Mouse (Mus musculus): ENCODE data around the gene Mrps36.
"Not testable (repeated sequence)": the region's sequence is repeated elsewhere in the genome, so short reads cannot be mapped to it uniquely, and the experiment has no call there.

The Mrps36 gene

DNA sequence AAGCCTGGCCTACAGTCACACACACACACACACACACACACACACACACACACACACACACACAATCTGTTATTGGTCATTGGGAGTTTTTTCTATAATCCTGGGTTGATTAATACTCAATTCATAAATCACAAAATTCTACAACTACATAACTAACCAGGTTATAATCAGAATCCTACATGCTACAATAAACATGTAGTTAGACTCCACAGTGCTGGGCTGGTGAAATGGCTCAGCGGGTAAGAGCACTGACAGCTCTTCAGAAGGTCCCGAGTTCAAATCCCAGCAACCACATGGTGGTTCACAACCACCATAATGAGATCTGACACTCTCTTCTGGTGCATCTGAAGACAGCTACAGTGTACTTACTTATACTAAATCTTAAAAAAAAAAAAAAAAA lies 11.7 kb downstream of the Mrps36 start:
- DNase-seq (ENCODE audit: low read depth) = no peak

DNA sequence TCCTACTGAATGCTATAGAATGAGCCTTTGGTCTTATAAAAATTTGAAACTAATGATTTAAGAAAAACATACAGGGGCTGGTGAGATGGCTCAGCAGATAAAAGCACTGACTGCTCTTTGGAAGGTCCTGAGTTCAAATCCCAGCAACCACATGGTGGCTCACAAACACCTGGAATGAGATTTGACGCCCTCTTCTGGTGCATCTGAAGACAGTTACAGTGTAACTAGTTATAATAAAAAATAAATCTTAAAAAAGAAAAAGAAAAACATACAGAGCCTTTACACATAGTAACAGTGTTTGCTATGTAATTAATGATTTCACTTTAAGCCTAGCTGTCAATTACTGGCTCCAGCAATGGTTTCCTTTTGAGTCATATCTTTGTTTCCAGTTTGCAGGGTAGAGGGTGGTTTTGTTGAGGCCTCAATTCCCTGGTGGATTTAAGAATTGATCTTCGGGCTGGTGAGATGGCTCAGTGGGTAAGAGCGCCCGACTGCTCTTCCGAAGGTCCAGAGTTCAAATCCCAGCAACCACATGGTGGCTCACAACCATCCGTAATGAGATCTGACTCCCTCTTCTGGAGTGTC lies 12.9 kb downstream of the Mrps36 start:
- not testable (repeated sequence) for DNase-seq (ENCODE audit: low read depth)

DNA sequence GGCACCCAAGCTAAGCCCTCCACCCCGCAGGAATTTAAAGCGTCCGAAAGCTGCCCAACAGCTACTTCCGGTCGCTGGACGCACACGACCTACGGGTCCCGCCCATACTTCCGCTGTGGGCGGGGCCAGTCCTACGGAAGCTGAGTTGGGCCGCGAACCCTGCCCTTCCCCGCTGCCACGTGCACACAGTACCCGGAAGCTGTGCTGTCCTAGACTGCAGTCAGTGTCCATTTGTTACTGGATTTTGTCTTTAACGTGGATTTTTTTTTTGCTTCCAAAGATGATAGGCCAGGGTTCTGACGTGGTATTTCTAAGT lies 13.6 kb downstream of the Mrps36 start, which contains the start of gene Cdk7:
TSS of gene Cdk7 (minus strand) at position 79 of the 316 bp plus-strand sequence.
- peak; percentile 98 for DNase-seq (ENCODE audit: low read depth)

DNA sequence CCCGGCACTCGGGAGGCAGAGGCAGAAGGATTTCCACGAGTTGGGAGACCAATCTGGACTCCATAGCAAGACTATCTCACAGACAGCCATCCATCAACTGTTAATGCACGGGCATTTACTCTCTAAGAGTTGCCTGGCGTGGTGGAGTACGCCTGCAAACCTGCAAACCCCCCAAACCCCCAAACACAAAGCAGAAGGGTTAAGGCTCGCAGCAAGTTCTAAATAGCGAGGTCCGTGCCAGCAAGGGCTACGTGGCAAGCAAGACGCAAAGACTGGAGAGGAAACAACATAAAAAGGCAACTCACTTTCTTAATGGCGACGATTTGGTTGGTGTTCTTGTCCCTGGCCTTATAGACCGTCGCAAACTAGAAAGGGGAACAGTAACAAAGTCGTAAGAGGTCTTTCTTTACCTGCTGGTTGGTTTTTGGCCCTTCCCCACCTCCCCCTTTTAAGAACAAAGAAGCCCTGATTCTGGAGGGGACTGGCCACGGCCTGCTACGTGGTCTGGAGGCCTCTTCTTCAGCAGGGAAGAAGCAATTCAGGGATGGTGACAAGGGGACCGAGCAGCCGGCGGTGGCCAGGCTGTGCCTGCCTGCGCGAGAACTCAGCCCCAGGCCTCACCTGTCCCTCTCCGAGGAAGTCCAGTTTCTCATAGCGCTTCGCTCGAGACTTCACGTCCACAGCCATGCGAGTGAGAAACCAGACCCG lies 14.2 kb downstream of the Mrps36 start:
- DNase-seq (ENCODE audit: low read depth) = no peak

DNA sequence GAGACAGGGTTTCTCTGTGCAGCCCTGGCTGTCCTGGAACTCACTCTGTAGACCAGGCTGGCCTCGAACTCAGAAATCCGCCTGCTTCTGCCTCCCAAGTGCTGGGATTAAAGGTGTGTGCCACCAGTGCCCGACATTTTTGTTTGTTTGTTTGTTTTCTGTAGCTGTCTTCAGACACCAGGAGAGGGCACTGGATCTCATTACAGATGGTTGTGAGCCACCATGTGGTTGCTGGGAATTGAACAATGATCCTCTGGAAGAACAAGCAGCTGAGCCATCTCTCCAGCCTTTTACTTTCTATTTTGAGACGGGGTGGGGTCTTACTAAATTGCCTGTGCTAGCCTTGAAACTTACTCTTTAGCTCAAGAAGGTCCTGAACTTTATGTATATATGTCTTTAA lies 15.9 kb downstream of the Mrps36 start:
- DNase-seq (ENCODE audit: low read depth) = not testable (repeated sequence)

DNA sequence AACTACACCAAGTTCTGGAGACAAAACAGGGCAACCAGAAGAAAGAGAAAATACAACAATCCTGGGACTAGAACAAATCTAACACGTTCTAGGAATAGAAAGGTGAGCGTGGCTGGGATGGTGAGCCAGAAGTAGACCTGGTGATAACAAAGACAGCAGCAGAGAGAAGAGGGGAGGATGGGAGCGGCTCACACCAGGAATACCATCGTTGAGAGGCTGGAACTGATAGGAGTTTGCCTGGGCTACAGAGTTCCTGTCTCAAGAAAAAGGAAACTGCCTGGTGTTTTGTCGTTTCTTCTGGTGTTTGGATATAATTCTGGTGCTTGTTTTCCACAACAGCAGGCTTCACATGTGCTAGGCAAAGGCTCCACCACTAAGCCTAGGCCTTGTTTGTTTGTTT lies 16.4 kb downstream of the Mrps36 start:
- no peak for DNase-seq (ENCODE audit: low read depth)

DNA sequence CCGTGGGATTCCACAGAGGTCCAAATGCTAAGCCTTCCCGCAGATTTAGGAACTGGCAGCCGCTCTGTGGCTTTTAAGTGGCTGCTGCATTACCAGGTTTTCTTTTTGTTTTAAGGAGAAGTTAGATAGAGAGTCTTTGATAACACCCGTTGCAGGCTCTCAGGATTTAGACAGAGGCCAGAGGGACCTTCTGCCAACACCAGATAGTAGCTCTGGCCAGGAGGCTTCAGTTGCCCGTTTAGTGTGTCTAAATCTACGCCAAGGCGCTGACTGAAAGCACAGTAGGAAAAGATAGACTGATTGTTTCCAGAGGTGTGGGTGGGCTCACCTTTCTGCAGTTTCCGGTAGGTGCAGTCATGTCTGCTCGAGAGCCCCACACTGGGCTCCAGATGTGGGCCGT lies 19.3 kb downstream of the Mrps36 start:
- no peak for DNase-seq (ENCODE audit: low read depth)

DNA sequence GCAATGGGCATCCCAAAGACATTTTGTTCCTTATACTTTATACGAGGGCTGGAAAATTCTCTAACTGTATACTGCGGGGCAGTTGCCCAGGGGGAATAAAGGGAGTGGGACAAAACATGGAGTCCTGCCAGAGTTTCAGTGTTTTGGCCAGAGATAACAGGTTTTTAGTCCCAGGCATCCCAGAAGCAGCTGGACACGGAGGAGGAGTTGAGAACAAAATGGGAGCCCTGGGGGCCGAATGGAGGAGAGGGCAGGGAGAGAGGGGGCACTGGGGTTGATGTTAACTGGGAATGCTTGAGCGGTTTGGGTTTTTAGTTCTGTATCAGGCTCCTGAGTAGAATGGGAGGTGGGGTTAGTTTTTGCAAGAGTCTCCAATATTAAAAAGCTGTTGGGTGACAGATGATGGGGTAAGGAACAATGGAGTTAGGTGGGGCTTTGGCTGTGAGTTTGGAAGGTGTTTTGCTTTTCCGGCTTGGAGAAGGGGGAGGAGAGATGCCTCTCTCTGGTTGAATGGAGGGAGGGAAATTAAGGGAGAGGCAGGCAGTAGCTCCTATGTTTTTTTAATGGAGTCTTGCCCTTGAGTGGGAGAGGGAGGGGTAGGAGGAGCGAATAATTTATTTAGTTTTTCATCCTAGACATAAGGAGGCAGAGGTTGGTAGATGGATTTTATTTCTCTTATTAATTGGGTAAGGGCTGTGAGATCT lies 20.3 kb downstream of the Mrps36 start:
- no peak for DNase-seq (ENCODE audit: low read depth)

DNA sequence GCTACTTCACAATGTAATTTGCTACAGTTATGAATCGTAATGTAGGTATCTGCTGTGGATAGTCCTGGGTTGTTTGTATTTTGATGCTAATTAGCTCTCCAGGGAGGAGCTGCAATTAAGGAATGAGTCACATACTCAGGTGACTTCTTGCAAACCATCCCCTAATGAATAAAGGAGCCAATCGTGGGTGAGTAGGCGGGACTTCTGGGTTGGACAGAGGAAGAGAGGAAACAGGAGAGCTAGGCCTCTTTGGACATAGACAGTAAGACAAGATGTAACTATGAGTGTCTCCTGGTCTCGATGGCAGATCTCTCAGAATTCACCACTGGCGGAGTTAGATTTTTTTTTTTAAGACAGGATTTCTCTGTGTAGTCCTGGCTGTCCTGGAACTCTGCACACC lies 22.8 kb downstream of the Mrps36 start:
- peak; percentile 17 for DNase-seq (ENCODE audit: low read depth)

DNA sequence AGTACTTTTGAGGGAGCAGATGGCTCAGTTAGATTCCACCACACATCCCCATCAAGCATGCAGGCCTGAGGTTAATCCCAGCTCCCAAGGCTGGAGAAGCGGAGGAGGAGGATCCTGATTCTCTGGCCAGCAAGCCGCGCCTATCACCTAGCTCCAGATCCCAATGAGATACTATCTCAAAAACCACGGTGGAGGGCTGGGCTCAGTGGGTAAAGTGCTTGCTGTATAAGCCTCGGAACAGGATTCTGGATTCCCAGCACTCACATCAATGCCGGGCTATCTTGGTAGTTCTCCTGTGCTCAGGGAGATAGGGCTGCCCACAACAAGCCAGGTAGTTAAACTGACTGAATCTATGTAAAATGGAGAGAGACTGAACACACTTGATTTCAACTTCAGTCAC lies 29.0 kb downstream of the Mrps36 start:
- DNase-seq (ENCODE audit: low read depth) = no peak

DNA sequence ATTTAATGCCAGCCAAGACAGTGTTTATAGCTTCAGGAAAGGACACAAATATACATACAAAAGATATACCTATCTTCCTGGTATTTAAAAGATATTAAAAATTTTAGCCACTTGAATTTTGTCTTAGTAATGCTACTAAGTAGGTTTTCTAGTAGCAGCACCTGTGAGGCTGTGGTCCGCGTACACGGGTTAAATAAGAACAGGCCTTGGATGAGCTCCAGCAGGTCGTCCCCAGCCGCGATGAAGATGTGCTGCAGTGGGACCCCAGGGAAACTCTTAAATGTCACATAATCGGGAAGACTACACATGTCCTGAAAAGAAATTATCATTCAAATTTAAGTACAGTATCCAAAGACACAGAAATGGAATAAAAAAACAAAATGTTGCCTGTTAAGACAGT lies 38.3 kb downstream of the Mrps36 start:
- DNase-seq (ENCODE audit: low read depth) = no peak

DNA sequence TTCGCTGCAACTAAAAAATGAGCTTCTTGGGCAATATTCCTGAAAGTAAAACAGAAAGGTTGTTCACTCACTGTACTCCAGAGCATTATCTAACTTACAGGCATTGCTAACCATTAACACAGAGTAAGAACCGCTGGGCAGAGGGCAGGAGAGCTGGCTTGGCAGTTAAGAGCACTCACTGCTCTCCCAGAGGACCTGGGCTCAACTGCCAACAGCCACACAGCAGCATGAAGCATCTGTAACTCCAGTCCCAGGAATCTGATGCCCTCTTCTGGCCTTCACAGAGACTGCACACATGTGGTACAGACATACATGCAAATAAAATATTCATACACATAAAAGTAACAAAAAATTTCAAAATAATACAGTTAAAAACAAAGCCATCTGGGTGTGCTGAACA lies 41.0 kb downstream of the Mrps36 start:
- peak; percentile 28 for DNase-seq (ENCODE audit: low read depth)

DNA sequence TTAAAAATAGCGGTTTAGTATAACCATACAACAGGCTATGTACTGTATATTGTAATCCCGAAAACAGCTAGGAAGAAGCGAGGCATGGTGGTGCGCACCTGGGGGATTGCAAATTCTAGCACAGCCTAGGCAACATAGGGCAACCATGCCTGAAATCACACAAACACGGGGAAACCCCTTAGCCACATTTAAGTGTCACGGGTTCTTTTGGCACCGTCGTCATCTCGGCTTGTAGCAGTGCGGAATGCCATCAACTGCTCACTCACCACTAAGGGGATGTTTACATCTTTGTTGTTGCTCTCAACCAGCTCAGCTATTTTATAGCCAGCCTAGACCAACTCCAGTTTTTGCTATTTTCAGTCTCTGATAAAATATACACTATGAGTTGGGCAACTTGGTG lies 45.6 kb downstream of the Mrps36 start:
- DNase-seq (ENCODE audit: low read depth) = no peak

DNA sequence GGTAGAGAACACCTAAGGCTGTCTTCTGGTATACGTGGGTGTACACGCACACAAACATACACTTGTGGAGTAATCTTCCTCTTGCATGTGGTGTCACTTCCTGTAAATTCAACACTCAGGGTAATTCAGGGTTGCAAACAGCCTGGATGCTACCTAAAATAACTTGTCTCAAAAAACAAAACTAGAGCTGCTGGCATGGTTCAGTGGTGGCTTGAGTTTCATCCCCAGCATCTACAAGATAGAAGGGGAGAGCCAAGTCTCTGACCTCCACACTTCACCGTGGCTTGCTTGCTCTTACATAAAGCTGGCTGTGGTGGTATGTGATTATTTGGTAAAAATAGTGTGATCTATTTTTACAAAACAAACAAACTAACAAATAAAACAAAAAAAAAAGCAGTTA lies 46.9 kb downstream of the Mrps36 start:
- DNase-seq (ENCODE audit: low read depth) = peak; percentile 34

DNA sequence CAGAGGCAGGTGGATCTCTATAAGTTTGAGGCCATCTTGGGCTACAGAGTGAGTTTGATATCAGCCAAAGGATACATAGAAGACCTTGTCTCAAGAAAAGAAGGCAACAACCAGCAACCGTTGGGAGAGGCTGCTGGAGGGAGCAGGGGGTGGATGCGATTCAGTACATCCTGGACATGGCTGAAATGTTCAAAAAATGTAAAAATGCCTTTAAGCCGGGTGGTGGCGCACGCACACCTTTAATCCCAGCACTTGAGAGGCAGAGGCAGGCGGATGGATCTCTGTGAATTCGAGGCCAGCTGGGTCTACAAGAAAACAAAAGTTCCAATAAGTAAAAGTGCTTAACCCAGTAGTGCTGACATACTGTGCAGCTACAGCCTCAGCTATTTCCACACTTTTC lies 56.9 kb downstream of the Mrps36 start:
- DNase-seq (ENCODE audit: low read depth) = peak; percentile 76

Measured in 416B (cell line).